Mouse (Mus musculus) c-Kit-positive CD71-positive TER-119-positive erythroid progenitor cells, embryonic 14.5 days (primary cell): Measurements from ENCODE around the gene Olfr933.

Experiments
- DNase-seq: peaks from one replicate; pipeline ENCODE4 v3.0.0-alpha.2; 2013; ENCODE audit warnings: low spot score

Olfr933 gene

DNA sequence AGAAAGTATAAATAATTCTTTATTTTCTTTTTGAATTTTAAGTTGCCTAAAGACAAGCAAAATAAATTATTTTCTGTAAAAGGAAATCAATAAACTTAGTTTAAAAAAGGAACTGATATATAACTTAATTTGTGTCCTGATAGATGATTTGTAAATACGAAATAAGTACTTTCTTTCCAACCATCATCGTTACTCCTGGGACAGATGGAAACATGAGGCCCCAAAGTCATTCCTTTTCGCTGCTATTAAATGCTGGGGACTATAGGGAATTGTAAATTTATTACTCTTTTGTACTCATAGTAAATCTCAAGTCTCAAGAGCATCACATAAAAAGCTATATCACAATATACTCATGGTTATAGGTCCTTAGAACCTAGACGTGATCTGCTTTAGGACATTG is at the start of gene Olfr933:
Gene Olfr933, plus strand, starts transcription at position 301 of the 400 bp plus-strand sequence.
- DNase-seq, result no peak

DNA sequence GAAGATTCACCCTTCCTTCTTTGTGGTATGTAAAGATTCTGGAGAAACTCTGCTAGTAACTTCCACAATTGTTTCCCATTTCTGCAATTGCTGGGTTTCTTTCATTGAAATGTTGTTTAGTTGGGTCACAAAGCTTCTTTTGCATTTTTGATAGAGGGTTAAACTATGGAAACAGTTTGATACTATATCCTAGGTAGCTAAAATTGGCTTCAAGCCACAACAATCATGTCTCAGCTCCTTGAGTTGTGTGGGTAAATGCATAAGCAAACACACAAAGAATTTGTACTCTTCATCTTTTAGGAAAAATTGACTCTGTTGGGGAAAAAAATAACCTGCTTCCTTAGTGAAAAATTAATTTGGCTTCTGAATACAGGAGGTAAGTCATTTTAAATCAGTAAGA is 42.6 kb upstream of the Olfr933 start, which contains the start of gene Olfr930:
Gene Olfr930, plus strand, starts transcription at position 301 of the 400 bp plus-strand sequence.
- DNase-seq, result no peak

DNA sequence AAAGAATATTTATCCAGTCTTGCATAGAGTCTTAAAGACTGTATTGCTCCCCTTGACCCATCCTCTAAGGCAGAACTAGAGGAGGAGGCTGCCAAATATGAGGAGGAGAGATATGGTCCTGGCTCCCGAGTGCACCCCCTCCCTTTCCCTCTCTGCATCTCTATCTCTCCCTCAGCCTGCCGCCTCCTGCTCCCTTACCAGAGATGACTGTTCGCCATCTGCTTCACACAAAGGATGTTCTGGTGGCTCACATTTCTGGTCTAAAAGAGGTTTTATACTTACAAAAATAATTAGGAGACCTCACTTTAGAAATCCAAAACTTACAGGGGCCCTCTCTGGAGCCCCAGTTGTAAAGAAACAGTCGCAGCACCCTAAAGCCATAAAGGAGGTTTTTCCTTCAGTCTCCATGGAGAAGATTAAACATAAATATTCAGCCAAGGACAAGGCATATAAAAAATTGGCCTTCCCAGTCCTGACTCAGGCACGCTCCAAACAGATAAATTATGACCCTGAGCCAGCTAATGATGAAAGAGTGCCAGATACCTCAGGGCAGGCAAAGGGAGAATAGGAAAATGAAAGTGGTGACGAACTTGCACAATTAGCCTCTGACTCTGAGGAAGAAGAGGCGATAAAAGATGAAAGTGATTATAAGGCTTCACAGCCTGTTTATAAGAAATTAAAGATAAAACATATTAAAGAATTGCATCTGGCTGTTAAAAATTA is 18.6 kb upstream of the Olfr933 start:
- DNase-seq, result no peak

DNA sequence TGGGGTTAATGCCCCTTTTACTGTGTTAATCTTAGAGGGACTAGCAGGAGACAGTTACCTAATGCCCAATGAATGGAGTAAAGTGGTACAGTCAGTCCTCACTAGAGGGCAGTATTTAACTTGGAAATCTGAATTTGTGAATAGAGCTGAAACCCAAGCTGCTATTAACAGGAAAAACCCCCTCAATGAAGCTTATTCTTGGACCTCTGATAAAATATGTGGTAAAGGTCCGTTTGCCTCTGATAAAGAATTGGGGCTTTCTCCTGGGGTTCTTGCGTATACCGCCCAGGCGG is 18.0 kb upstream of the Olfr933 start:
- DNase-seq, result no peak

DNA sequence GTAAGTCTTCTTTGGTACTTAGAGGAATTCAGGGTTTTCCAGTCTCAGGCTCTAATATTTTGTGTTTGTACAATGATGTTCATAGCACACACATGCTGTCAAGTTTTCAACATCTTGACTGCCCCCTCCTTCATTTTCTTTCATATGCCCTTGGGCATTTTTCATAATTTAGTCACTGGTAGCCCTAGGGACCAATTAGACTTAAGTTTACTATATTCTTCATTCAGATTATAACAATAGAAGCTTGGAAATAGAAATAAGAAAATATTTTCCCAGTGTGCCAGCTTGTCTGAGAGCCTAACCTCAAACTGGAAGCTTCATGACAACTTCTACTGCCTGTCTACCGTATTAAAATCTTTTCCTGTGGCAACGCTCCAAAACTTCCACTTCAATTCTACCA is 16.1 kb downstream of the Olfr933 start, which contains the start of gene Olfr934:
Gene Olfr934, minus strand, starts transcription at position 101 of the 400 bp plus-strand sequence.
- no peak for DNase-seq

DNA sequence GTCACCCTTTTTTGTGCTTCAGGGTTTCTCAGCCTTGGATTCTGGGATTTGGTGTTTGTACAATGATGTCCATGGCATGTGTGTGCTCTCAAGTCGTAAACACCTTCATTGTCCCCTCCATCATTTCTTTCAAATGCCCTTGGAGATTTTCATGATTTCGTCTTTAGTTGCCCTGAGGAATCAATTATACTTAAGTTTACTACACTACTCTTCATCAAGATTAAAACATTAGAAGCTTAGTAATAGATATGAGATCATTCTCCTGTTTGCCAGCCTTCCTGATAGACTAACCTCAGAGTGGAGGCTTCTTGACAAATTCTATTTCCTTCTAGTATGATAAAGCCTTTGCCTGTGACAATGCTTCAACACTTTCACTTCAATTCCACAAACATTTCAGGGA is 27.5 kb downstream of the Olfr933 start, which contains the start of gene Olfr935:
Gene Olfr935, minus strand, starts transcription at position 101 of the 400 bp plus-strand sequence.
- DNase-seq, result no peak

DNA sequence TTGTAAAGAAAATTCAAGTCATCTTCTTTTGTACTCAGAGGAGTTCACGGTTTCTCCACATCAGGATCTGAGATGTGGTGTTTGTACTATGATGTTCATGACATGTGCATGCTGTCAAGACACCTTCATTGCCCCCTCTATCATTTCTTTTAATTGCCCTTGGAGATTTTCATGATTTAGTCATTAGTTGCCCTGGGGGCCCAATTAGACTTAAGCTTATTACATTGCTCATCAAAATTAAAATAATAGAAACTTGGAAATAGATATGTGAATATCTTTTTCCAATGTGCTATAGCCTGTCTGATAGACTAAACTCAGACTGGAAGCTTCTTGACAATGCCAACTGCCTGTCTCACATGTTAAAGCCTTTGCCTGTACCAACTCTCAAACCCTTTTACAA is 51.2 kb downstream of the Olfr933 start, which contains the start of gene Olfr146:
Gene Olfr146, minus strand, starts transcription at position 101 of the 400 bp plus-strand sequence.
- no peak for DNase-seq
